Mouse (Mus musculus) spleen, postnatal 14 days (tissue): Measurements from ENCODE around the gene Zfp1.

Experiments used
- DNase-seq, 2 experiments: peaks; one replicate each; pipeline ENCODE4 v3.0.0; 2021 to 2022; ENCODE audit warnings: low spot score in 2 of 2

Gene Zfp1

DNA sequence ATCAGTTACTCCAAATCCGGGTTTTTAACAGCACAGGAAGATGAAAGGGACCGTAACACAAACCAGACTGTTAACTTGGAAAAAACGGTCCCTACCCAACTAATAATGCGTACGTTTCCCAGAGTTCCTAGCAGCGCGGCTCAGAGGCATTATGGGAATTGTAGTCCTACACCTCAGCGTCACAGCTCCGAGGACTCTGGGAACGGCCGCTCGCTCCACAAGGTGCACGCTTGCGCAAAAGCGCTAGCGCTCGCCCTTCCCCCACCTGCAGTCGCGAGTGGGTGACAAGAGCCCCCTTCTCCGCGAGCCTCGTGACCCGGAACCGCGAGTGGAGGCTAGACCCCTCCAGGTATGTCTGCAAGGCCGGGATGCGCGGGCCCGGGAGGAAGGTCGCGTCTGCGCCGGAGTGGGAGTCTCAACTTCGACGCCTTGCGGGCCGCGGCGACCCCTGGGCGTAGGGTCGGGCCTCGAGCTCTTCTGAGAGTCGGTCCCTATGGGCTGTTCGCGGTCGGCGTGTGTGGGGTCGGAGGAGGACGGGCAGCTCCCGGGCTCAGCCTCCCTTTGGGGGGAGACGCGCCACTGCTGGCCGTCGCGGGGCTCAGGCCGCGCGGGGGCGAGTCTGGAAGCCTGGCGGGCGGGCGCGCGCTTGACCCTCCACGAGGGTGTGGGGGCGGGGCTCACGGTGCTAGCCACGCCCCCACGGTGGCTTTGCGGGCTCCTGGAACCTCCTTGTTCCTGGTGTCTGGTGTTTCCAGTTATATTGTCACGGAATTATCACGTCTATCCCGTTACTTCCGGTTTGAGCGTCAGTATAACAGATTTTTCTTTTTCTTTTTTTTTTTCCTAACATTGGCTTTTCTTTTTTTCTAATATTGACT, at the start of gene Zfp1:
Gene Zfp1 (plus strand): TSS at position 138 of the 878 bp plus-strand sequence.
- DNase-seq: peak; percentile 74 to 77

DNA sequence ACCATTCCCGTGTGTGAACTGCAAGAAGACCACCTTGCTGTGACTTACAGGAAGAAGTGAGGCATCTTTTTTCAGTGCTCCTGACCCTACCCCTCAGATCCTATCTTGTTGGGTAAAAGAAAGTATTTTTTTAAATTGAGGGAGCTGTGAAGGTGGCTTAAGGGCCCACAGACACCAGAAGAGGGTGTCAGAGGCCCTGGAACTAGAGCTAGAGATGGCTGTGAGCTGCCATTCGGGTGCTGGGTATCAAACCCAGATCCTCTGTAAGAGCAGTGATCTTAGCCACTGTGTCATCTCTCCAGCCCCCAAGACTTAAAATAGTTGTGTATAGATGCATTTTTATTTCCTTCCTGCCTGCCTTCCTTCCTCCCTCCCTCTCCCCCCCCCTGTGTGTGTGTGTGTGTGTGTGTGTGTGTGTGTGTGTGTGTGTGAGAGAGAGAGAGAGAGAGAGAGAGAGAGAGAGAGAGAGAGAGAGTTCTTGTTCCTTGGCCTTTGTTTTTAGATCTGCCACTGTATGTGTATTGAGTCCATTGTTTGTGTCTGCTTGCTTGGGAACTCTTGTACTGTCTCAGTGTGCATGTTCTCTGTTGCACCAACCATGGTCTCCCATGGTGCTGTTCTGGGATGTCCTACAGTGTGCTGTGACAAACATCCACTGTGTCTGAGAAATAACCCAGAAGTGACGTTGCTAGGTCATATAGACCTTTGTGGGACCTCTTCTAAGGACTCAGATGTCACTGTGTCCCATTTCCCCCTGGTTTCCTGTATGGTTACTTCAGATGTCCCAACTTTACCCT, 49.0 kb upstream of the Zfp1 start:
- DNase-seq: no peak

DNA sequence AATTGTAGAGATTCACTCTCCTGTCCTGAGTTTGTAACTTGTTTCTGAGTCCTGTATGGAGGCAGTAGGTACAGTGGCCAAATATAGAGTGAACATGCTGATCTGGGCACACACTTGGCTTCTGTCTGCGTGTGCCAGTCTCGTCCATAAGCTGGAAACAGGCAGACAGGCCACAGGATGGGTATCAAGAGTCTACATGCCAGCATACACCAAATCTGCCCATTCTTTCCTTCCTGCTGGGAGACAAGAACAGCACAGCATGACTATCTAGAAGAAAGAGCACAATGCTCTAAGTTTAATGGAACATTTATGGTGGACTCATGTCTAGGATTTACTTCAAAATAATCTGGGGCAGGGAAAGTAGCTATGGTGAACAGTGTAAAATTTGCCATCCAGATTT, 48.2 kb upstream of the Zfp1 start:
- no peak for DNase-seq

DNA sequence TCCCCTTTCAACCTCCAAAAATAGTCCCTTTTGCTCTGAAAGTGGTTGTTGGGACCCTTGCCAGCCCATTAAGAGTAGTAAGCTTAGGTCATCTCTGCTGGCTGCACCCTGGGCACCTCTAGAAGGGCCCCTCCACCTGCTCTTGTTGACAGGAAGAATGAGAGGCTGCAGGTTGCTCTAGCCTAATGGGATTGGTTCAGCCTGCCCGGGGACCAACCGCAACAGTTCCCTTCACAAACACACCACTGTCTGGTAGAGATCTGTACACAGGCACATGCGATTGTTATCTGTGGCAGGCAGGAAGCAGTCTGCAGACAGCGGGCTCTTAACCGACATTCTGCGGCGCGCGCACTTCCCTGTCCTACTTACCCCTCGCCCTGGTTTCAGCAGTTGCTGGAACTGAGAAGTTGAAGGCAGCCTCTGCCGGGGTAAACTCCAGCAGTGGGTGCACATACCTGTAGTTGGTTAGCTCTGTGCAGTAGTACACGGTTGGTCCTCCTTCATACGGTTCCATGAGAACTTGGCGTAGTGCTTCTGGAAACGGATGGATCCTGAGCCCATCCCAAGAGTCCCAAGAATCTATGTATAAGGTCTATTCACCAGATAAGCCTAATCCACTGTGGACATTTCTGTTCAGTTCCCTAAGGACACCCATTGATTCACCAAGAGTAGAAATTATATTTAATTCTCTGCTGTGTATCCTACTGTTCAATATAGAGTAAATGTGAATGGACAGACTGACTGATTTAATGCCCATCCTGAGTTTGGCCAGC, 47.3 kb upstream of the Zfp1 start:
- DNase-seq: peak; percentile 44 to 60

DNA sequence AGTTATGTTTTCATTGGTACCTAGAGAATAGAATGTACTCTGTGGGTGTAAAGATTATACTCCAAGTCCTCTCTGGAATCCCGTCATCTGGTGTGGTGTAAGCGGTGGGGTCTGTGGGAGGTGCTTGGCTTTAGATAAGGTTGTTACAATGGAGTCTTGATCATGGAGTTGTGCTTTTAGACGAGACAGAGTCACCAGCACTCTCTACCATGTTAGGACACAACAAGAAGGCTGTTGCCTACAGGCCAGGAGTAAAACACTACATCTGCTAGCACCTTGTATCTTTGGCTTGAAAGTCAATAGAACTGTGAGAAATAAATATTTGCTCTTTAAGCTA, 46.7 kb upstream of the Zfp1 start:
- no peak for DNase-seq

DNA sequence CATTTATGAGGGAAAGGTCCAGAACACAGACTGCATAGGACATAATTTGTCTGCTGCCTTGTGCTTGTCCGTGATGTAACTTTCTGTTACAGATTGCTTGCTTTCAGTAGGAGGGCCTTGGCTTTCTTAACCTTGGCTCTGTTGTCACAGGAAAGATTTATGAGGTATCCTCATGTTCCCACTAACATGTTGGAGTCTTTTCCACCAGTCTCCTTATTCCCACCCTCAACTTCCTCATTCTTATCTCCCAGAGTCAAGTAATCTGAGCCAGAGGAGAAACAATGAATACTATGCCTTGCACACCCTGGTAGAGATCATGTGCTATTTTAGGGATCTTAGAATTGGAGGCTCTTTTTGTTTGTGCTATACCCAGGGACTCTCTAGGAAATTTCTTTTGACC, 45.9 kb upstream of the Zfp1 start:
- DNase-seq: no peak

DNA sequence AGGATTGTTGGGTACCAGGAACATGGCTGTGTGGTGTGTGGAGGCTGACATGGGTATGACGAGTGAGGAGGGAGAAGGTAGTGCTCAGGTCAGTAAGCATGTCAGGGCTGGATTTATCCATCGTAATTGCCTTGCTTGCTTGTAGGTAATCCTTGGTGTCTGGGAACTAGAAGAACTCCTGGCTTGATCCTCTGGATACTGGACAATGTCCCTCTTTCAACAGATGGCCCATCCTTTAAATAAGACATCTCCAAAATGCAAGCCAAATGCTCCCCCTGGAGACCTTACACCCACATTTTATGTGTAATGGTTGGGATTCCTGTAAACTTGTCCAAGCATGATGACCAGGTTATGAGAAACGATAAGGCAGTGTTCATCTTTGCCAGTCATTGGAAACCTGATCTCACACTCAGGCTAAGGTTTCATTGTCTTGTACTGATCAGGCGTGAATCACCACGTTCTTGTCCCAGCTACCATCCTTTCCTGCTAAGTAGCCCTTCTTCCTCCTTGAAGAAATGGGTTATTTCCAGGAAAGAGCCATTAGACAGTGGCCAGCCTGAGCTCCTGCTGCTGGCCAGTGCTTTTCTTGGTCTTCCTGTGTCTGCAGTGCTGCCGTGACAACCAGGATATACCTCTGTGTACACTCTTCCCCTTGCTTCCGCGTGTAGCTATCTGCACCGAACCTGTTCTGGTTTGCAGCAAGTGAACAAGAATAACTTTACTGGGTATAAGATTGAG, 43.3 kb upstream of the Zfp1 start:
- DNase-seq: no peak

DNA sequence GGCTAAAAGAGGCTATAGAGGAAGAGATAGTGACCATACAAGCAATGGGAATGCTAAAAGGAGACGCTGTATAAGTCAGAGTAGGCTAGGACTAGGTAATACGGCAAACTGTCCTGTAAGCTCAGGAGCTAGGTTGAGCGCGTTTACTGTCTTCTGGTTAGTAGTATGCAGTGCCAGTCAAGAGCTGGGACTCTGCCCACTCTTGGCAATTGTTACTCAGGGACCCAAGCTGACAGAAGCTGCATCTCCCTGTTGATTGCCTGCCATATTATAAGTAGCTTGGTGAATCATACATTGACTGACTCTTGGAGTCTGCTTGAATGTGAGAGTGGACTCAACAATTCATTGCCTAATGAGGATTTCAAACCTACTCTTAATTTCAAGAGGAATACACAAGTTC, 41.2 kb upstream of the Zfp1 start:
- DNase-seq: no peak

DNA sequence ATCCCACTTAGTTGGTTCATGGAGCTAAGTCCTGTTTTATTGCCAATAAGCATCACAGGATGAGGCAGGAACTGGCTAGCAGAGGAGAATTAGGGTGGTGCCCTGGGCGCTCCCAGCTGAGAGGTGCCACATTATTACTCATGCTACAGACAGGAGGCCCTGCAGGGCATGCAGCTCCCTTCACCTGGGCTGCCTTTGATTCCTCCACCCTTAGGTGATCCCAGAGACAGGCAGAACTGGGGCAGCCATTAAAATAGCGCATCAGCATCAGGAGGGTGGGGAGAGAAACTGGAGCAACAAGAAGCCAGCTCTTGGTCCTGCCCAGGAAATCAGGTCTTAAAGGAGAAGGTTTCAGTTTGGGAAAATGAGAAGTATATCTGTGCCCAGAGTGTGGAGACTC, 38.2 kb upstream of the Zfp1 start:
- DNase-seq: no peak

DNA sequence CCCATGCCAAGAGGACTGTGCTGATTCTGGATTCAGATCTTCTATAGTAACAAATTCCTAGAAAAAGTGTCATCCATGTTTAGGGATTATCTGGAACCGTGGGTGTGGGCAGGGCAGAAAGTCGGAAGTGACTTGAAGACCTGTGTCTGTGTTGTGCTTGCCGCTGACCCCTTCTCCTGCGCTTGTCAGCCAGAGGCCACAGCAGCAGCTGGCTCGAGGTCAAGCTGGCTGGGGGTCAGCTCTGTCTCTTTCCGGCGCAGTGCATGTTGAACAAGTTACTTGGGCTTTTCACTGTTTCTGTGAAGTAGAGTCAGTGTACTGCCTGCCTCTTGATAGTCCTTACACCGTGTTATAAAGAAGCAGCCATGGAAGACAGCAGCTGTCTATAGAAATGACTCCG, 36.2 kb upstream of the Zfp1 start:
- no peak for DNase-seq

DNA sequence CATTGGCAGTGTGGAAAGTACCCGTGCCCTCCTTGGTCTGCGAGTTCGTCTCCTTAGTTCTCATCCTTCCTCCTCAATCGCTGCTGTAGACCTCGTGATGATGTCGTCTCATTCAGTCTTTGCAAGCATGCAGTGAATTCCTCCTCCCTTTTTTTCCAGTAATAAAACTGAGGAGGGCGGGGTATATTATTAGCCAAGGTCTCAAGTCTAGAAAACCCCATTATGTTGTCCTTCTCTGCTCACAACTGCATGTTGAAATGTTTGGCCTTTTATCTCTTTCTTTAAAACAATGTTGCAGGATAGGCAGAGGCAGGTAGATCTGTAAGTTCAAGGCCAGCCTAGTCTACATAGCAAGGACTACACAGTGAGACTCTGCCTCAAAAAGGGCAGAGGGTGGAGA, 35.8 kb upstream of the Zfp1 start:
- no peak for DNase-seq

DNA sequence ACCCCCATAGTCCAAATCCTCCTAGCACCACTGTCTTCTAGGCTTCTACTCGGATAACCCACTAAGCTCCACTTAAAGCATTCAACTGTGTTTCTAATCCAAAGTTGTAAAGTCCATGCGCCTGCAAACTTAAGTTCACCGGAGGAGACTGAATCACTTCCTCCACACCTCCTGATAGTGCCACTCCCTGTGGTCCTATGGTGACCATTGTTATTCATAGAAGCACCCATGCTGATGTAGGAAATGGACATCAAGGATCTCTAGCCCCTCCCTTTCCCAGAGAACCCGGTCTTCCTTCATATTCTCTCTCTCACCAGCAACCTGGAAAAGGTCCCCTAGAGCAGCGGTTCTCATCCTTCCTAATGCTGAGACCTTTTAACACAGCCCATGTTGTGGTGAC, 30.0 kb upstream of the Zfp1 start:
- DNase-seq: no peak

DNA sequence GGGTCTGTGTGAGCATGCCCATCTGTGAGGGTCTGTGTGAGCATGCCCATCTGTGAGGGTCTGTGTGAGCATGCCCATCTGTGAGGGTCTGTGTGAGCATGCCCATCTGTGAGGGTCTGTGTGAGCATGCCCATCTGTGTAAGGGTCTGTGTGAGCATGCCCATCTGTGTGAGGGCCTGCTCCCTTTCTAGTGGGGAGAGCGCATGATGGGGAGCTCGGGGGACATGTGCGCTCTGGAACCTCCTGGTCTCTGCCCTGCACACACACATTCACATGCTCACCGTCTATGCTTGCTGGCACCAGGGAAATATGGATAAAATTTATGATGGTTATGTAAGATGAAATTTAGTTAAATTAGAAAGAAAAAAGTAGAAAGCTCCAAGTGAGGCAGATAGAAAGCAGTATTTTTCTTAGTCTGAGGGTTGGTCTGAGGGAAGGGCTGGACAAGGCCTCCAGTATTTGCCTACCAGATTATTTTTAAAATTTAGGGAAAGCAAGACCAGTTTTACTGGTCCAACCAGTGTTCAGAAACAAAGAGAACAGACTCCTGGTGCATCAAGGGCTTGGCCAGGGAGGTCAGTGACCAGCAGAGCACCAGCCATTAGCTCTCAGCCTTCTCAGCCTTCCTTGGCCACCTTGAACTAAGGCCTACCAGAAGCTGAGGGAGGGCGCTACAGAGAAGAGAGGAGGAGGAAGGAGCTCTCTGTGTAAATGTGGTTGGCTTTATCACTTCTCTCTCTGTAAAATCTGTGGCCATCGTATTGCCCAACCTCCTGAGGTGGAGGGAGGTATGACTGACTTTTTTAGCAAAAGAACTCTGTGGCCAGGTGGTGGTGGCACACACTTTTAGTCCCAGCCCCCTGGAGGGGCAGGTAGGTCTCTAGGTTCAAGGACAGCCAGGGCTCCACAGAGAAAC, 28.2 kb upstream of the Zfp1 start:
- no peak for DNase-seq

DNA sequence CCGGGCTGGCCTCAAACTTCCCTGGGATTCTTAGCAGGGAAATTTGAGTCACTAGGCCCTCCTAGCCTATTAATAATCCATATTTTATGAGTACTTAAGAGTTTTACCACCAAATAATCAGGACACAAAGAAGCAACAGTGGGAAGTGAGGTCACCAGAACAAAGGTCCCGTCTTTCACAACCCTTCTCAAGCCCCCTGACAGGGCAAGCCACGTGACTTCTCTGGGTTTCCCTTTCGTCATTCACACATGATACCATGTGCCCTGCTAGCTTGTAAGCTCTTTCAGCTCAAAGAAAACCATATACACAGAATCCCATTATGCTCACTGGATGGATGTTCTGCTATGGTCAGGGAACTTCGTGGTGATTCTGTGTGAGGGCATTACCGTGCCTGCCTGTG, 25.4 kb upstream of the Zfp1 start:
- no peak for DNase-seq

DNA sequence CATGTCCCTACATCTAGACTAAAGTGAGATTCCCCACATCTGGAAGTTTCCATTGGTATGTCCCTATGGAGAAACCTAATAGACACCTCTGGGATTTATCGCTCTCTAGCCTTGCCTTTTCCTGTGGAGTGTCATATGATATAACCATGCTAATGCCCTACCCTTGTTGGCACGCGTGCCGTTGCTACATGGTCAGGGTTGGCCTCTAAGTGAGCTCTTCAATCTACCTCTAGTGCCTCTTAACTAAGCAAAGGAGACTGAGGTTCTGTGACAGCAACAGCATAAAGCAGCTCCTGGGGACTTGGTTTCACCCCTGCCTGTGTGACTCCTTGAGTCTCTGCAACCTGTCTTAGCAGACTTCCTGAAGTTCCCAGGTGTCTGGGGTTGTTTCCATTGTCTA, 24.9 kb upstream of the Zfp1 start:
- no peak for DNase-seq

DNA sequence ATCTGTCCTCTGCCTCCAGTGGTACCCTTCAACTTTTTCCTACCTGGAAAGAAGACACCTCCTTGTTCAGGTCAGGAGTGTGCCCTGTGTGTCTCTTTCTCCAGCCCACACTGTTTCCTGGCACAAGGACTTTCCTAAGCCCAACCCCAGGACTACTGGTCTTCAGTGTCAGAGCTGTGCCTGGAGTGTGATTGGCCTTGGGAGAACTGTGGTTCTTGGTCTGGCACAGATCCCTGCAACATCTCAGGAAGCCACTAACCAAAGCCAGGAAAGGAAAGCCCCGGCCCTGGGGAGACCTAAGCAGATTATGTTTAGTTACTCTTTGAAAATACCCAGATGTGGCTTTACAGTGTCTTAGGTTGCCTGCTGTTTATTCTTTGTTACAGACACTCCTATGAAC, 23.3 kb upstream of the Zfp1 start:
- DNase-seq: no peak

DNA sequence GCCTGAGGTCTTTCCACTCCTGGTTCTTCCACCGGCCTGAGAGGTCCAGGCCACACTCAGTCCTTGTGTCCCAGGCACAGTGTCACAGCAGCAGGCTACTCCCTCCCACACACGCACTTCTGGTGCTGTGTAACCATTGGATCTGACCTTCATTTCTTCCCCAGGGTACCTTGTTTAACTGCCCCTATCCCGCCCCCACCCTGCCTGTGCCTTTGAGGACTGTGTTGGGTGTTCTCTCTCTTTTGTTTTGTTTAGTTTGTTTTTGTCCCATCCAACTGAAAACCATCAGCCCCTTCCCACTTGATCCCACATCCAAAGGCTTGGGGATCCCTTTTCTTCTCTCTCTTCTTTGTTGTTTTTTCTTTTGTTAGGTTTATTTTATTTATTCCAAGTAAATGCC, 21.1 kb upstream of the Zfp1 start:
- DNase-seq: no peak

DNA sequence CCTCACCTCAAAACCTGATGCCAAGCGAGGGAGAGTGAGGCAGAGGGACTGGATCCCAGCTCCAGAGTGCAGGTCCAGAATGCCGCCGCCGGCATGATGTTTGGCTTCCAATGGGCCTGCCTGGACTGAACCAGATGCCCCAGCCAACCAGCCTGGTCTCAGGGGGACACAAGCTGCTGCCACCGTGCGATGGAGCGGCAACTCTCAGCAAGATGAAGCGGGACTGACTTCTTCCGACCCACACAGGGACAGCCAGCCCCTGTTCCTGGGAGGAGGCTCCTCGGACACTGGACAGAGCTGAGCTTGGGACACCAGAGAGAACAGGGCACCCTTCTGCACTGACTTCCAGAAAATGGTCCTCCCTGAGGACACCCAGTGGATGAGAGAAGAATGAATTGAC, 20.6 kb upstream of the Zfp1 start:
- DNase-seq: no peak

DNA sequence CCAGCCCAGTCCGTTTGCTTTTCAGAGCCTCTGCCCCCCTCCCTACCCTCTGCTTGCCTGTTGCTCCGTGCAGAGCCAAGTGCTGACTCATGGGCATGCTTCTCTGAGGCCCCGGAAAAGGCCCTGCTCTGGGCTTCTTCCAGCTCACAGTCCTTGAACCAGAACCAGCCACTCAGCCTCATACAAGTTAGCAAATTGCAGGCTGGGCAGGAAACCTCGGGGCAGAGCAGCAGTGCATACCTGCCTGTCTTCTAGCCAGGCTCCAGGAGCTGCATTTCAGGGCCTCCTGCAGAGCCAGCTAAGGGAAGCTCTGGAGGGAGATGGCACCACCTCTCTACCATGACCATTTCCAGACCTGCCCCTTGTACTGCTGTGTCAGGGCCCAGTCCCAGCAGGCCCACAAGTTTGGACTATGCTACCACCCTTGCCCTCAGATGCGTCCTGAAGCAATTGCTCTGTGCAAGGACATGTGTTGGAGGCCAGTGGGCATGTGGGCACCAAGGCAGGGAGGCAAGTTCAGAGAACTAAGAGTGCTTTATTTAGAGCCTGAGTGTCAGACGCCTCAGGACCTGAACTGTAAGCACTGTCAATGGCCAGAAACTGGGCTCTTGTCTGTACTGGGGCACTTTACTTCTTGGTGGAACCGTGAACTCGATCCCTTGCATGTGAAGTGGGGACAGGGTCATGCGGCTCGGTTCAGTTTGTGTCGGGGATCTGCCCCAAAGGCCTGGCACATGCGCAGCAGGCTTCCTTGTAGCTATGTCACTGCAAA, 18.9 kb upstream of the Zfp1 start:
- no peak for DNase-seq

DNA sequence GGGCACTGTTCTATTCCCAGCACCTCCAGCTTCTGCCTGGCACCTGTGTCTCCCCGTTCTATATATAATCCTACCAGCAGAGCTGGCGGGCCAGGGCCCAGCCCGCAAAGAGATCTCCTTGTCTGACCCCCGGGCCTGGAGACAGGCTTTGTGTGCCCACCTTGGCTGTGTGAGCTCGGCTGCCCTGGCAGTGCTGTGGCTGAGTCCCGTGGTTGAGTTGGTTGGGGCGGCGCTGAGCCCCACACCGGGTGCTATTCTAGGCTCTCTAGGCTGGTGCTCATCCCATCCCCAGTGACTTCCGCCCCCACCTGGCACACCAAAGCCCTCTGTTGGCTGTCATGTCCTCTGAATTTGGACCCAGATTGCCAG, 18.4 kb upstream of the Zfp1 start:
- DNase-seq: no peak
